Mouse (Mus musculus) liver, embryonic 11.5 days (tissue): ENCODE measurements around the gene Lpar3. TPM values are rescaled to one million over a fixed set of nuclear protein-coding genes. Genes with fewer than 3 reads are reported as not detected.

ENCODE experiments used
- ATAC-seq: fragments of 200-750 bp; cut with Nextera tagmentation; replicated peaks from 2 replicates; pipeline ENCODE4 v1.8.0; 2017; ENCODE audit warnings: moderate number of reproducible peaks, mild to moderate bottlenecking, moderate TSS enrichment, moderate library complexity; ENCODE audit not compliant: low FRiP score
- DNase-seq: peaks from one replicate; pipeline ENCODE4 v3.0.0-alpha.2; 2017; ENCODE audit warnings: low spot score
- H3K27ac ChIP-seq: fragments of 300-500 bp; sonication (generic); 2 replicates; pipeline ENCODE4 v1.5.1; 2014; ENCODE audit warnings: mild to moderate bottlenecking, low read depth, low read length, control low read depth
- H3K27me3 ChIP-seq: fragments of 300-500 bp; sonication (generic); replicated peaks from 2 replicates; pipeline ENCODE4 v1.6.1; 2014; ENCODE audit warnings: low read length, mixed read lengths; ENCODE audit not compliant: control insufficient read depth, insufficient read depth
- H3K36me3 ChIP-seq: fragments of 300-500 bp; sonication (generic); 2 replicates; pipeline ENCODE4 v1.6.1; 2014; ENCODE audit warnings: mild to moderate bottlenecking, low read length, moderate library complexity, mixed read lengths; ENCODE audit not compliant: control insufficient read depth, insufficient read depth
- H3K4me1 ChIP-seq: fragments of 300-500 bp; sonication (generic); replicated peaks from 2 replicates; pipeline ENCODE4 v1.6.1; 2014; ENCODE audit warnings: low read length, mixed read lengths; ENCODE audit not compliant: control insufficient read depth, insufficient read depth
- H3K4me2 ChIP-seq: fragments of 300-500 bp; sonication (generic); 2 replicates; pipeline ENCODE4 v1.6.1; 2014; ENCODE audit warnings: mild to moderate bottlenecking, control low read depth, moderate library complexity
- H3K4me3 ChIP-seq: fragments of 300-500 bp; sonication (generic); 2 replicates; pipeline ENCODE4 v1.5.1; 2014; ENCODE audit warnings: low read depth, low read length, control low read depth
- H3K9ac ChIP-seq: fragments of 300-500 bp; sonication (generic); 2 replicates; pipeline ENCODE4 v1.6.1; 2014; ENCODE audit warnings: low read depth, low read length, control low read depth
- H3K9me3 ChIP-seq: fragments of 300-500 bp; sonication (generic); 2 replicates; pipeline ENCODE4 v1.6.1; 2016; ENCODE audit warnings: low read length, inconsistent platforms, mixed read lengths; ENCODE audit not compliant: control insufficient read depth
- WGBS: fragments of 180-500 bp; shearing (Covaris S2); extraction: QIAGEN DNeasy Blood & Tissue Kit; methylation state at CpG from one replicate; pipeline ENCODE4 v1.1.7; 2014; 5-methylcytosine and 5-hydroxymethylcytosine counted together
- polyA plus RNA-seq: library from polyadenylated mRNA; unstranded; fragments of >200 nt; fragmentation: Nextera tagmentation; extraction: Ambion mirVana; gene quantifications from 2 replicates; pipeline ENCODE4 v1.2.1, GENCODE M21; 2014

The Lpar3 gene
- polyA plus RNA-seq, 1 experiment from 2014 or later: 0.43 TPM

- WGBS: 44% methylated on average over 4 of the region's 4 CpGs
- Histone ChIP-seq H3K36me3 (no peaks in the 10 kb centered on the region), H3K27me3 (no peaks in the 10 kb centered on the region), H3K4me3 (no peak overlapping the region), H3K9me3 (no peaks in the 10 kb centered on the region), H3K9ac (no peak overlapping the region), H3K4me2 (no peak overlapping the region), H3K27ac (no peak overlapping the region), H3K4me1 (no peaks in the 10 kb centered on the region)
- ATAC-seq (no peak), DNase-seq (no peak)
Measured at GRCm38 (mm10) chr3:146276026-146276409, 55.3 kb downstream of the Lpar3 start.

- H3K4me1 ChIP-seq: no peaks in the 10 kb centered on the region
- WGBS: 86% methylated on average over 4 of the region's 4 CpGs
- no peak overlapping the region for H3K27ac ChIP-seq
- ATAC-seq: no peak
- H3K9ac ChIP-seq: no peak overlapping the region
- H3K4me3 ChIP-seq: no peak overlapping the region
- no peaks in the 10 kb centered on the region for H3K36me3 ChIP-seq
- H3K9me3 ChIP-seq: no peaks in the 10 kb centered on the region
- H3K27me3 ChIP-seq: no peaks in the 10 kb centered on the region
- no peak for DNase-seq
- H3K4me2 ChIP-seq: no peak overlapping the region
Measured at GRCm38 (mm10) chr3:146276991-146277390, 56.2 kb downstream of the Lpar3 start.

- 69% methylated on average over 11 of the region's 11 CpGs for WGBS
- Histone ChIP-seq H3K36me3 (no peaks in the 10 kb centered on the region), H3K4me3 (no peak overlapping the region), H3K9me3 (no peaks in the 10 kb centered on the region), H3K27ac (no peak overlapping the region), H3K4me2 (no peak overlapping the region), H3K9ac (no peak overlapping the region), H3K4me1 (no peaks in the 10 kb centered on the region), H3K27me3 (no peaks in the 10 kb centered on the region)
- ATAC-seq: no peak
- DNase-seq: no peak
Measured at GRCm38 (mm10) chr3:146277456-146277855, 56.7 kb downstream of the Lpar3 start.

- DNase-seq: no peak
- Histone ChIP-seq H3K9ac (no peak overlapping the region), H3K9me3 (no peaks in the 10 kb centered on the region), H3K4me1 (no peaks in the 10 kb centered on the region), H3K4me2 (no peak overlapping the region), H3K27me3 (no peaks in the 10 kb centered on the region), H3K4me3 (no peak overlapping the region), H3K27ac (no peak overlapping the region), H3K36me3 (no peaks in the 10 kb centered on the region)
- no peak for ATAC-seq
- 67% methylated on average over 13 of the region's 13 CpGs for WGBS
Measured at GRCm38 (mm10) chr3:146278195-146279140, 57.7 kb downstream of the Lpar3 start.

- ATAC-seq: no peak
- H3K27ac ChIP-seq: no peak overlapping the region
Measured at GRCm38 (mm10) chr3:146283732-146284361, 63.1 kb downstream of the Lpar3 start.

GRCm38 (mm10) chr3:146286118-146286517, 65.4 kb downstream of the Lpar3 start:
- Histone ChIP-seq H3K9ac (no peak overlapping the region), H3K9me3 (no peaks in the 10 kb centered on the region), H3K4me2 (no peak overlapping the region), H3K4me1 (no peaks in the 10 kb centered on the region), H3K27me3 (no peaks in the 10 kb centered on the region), H3K36me3 (no peaks in the 10 kb centered on the region), H3K27ac (no peak overlapping the region), H3K4me3 (no peak overlapping the region)
- ATAC-seq (no peak), DNase-seq (no peak)
- 76% methylated on average over 4 of the region's 4 CpGs for WGBS

More at GRCm38 (mm10) chr3:146283732-146284361, 63.1 kb downstream of the Lpar3 start:
- no peaks in the 10 kb centered on the region for H3K27me3 ChIP-seq
- no peak overlapping the region for H3K4me2 ChIP-seq
- H3K9me3 ChIP-seq: no peaks in the 10 kb centered on the region
- DNase-seq: no peak
- H3K4me3 ChIP-seq: no peak overlapping the region
- no peak overlapping the region for H3K9ac ChIP-seq
- H3K4me1 ChIP-seq: no peaks in the 10 kb centered on the region
- no peaks in the 10 kb centered on the region for H3K36me3 ChIP-seq
- 63% methylated on average over 3 of the region's 3 CpGs for WGBS

GRCm38 (mm10) chr3:146291928-146292327, 71.2 kb downstream of the Lpar3 start:
- no peak overlapping the region for H3K4me2 ChIP-seq
- no peaks in the 10 kb centered on the region for H3K4me1 ChIP-seq
- no peak for ATAC-seq
- no peak overlapping the region for H3K9ac ChIP-seq
- no peaks in the 10 kb centered on the region for H3K9me3 ChIP-seq
- DNase-seq: no peak
- 60% methylated on average over 3 of the region's 3 CpGs for WGBS
- H3K4me3 ChIP-seq: no peak overlapping the region
- H3K36me3 ChIP-seq: no peaks in the 10 kb centered on the region
- H3K27ac ChIP-seq: no peak overlapping the region
- H3K27me3 ChIP-seq: no peaks in the 10 kb centered on the region

GRCm38 (mm10) chr3:146292515-146292914, 71.8 kb downstream of the Lpar3 start:
- no peak for ATAC-seq
- Histone ChIP-seq H3K4me1 (no peaks in the 10 kb centered on the region), H3K27ac (no peak overlapping the region), H3K4me3 (no peak overlapping the region), H3K27me3 (no peaks in the 10 kb centered on the region), H3K4me2 (no peak overlapping the region), H3K9me3 (no peaks in the 10 kb centered on the region), H3K36me3 (no peaks in the 10 kb centered on the region), H3K9ac (no peak overlapping the region)
- WGBS: 74% methylated on average over 5 of the region's 5 CpGs
- no peak for DNase-seq
